Mouse (Mus musculus): ENCODE results near the gene Strc. TPM values are rescaled to one million over a fixed set of nuclear protein-coding genes. Genes with fewer than 3 reads are reported as not detected.
"Not testable (repeated sequence)": the region's sequence is repeated elsewhere in the genome, so short reads cannot be mapped to it uniquely, and the experiment has no call there.

The Strc gene
- under 1 TPM; 0.42 to 0.92 TPM for total RNA-seq (2021)

GRCm38 (mm10) chr2:121386961-121387575, at the start of gene Strc:
TSS of gene Strc (minus strand) at chr2:121387168.
- not testable (repeated sequence) for DNase-seq (ENCODE audit: extremely low spot score in 1 of 2, low spot score in 1 of 2)

DNA sequence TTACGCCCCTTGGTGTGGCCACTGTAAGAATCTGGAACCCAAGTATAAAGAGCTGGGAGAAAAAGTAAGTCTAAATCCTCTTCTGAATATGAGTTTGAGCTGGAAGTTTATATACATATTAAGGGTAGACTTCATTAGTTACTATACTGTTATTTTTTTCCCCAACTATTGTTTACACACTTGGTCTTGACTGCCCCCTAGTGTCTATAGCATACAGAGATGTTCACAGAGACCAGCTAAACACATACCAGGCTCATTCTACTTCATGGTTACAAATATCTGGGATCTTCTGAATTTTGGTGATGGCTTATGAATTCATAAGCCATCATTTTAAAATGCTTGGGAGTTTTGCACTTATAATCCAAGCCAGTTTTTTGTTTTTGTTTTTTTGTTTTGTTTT, 47.9 kb upstream of the Strc start:
- DNase-seq (ENCODE audit: extremely low spot score in 1 of 2, low spot score in 1 of 2) = no peak

GRCm38 (mm10) chr2:121425890-121426289, 38.9 kb upstream of the Strc start:
- DNase-seq (ENCODE audit: extremely low spot score in 1 of 2, low spot score in 1 of 2) = no peak

DNA sequence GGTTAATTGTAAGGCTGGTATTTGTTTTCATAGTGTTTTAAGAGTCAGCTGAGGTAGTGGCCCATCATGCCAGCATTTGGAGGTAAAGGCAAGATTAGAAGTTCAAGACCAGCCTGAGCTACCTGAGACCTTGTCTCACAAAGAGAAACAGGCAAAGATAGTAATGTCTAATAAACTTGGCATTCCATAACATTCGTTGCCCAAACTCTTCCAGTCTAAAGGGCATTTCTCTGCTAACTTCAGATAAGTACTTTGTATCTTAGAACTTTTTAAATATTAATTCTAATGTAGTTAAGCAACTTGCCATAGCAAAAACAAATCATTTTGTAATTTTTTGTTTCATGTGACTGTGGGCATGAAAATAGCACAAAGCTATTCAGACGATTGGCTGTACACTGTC, 36.2 kb upstream of the Strc start:
- no peak for DNase-seq (ENCODE audit: extremely low spot score in 1 of 2, low spot score in 1 of 2)

DNA sequence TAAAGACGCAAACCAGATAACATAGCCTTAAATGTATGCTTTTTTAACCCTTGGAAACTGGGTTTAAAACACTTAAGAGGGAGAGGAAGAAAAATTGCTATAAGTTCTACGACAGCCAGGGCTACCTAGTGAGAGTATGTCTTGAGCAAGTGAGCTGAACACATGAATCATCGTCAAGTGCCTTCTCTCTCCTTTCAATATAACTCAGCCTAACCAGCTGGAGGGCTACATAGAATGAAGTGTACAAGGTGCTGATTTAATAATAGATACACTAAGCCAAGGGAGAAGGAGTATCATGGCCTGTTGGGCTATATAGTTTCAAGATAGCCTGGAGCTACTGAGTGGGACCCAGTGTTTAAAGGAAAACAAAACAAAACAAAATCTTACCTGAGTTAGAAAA, 31.5 kb upstream of the Strc start:
- DNase-seq (ENCODE audit: extremely low spot score in 1 of 2, low spot score in 1 of 2) = no peak

DNA sequence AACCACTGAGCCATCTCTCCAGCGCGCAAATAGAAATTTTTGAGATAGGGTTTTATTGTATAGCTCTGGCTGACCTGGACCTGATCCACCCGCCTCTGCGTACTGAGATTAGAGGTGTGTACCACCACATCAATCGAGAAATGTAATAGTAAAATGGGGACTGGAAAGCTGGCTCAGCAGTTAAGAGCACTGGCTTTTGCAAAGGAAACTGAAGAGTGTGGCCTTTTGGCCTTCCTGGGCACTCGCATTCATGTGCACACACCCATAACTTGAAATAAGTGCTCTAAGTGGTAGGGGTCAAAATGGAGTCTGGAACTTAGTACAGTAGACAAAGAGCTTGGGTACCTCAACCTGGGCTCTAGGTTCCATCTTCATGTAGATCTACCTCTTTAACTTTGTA, 29.4 kb upstream of the Strc start:
- no peak for DNase-seq (ENCODE audit: extremely low spot score in 1 of 2, low spot score in 1 of 2)

DNA sequence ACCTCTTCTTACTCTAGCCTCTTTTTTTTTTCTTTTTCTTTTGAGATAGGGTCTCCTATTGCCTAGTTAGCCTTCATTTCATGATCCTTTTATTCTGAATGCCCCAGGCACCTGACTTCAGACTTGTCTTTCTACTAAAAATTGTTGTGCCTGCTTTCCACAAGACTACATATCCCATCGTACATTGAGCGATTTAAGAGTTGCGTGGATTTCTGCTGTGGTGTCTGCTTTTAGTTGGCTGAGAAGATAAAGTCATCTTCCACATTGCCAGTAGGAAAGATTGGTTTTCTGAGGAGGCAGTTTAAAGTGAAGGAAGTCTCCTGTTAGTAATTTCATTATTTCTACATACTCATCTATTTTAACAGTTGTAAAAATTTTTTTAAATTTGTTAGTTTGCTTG, 28.6 kb upstream of the Strc start:
- DNase-seq (ENCODE audit: extremely low spot score in 1 of 2, low spot score in 1 of 2) = no peak

- no peak for DNase-seq (ENCODE audit: extremely low spot score in 1 of 2, low spot score in 1 of 2)
These were observed 28.1 kb upstream of the Strc start for GRCm38 (mm10) chr2:121415103-121415502.

- DNase-seq (ENCODE audit: extremely low spot score in 1 of 2, low spot score in 1 of 2) = no peak
These were observed 27.2 kb upstream of the Strc start for GRCm38 (mm10) chr2:121414139-121414685.

GRCm38 (mm10) chr2:121413387-121414042, 26.5 kb upstream of the Strc start, which contains the start of the genes Pdia3 and Catsper2:
TSS of gene Pdia3 (plus strand) at chr2:121413775.
TSS of gene Catsper2 (minus strand) at chr2:121413792.
- DNase-seq (ENCODE audit: extremely low spot score in 1 of 2, low spot score in 1 of 2) = peak; percentile 87 to 95

- no peak for DNase-seq (ENCODE audit: extremely low spot score in 1 of 2, low spot score in 1 of 2)
These were observed 25.9 kb upstream of the Strc start for GRCm38 (mm10) chr2:121412843-121413386.

DNA sequence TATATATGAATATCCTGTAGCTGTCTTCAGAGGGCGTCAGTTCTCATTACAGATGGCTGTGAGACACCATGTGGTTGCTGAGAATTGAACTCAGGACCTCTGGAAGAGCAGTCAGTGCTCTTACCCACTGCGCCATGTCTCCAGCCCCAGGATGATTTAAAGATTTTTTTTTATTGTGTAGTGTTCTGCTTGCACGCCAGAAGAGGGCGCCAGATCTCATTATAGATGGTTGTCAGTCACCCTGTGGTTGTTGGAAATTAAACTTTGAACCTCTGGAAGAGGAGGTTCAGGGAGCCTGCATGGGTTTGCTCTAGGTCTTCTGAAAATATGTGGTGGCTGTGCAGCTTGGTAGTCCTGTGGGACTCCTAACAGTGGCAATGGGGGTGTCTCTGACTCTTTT, 21.2 kb upstream of the Strc start:
- peak in 1 of 2 experiments; percentile 21 for DNase-seq (ENCODE audit: extremely low spot score in 1 of 2, low spot score in 1 of 2)

DNA sequence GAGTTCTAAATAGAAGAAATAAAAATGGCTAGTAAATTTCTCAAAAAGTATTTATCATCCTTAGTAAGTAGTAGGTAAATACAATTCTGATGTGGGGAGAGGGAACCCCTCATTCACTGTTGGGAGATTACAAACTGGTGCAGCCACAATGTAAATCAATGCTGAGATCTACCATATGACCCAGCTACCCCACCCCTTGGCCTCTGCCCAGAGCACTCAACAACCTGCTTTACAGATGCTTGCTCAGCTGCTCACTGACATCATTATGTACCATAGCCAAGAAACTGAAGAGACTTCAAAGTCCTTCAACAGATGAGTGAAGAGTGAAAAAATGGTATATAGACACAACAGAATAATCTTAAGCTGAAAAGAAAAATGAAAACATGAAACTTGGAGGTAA, 16.3 kb upstream of the Strc start:
- DNase-seq (ENCODE audit: extremely low spot score in 1 of 2, low spot score in 1 of 2) = no peak

DNA sequence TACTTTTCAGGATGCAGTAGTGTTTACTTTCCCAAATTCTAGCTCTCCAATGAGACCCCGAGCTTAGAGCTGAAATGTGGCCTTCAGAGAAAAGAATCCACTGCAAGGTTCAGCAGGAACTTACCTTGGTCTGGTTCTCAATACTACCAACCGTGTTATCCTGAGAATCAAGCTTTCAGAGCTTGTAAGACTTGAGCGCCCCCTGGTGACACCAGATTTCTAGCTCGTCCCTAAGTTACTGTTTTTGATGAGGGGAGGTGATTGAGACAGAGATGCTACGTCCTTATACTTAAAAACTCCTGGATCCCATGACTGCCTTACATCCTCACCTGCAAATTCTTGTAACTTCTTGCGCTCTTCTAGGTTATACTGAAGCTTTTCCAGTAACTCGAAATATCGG, 9.7 kb upstream of the Strc start:
- peak; percentile 65 to 99 for DNase-seq (ENCODE audit: extremely low spot score in 1 of 2, low spot score in 1 of 2)

GRCm38 (mm10) chr2:121374766-121375165, 12.2 kb downstream of the Strc start:
- no peak for DNase-seq (ENCODE audit: extremely low spot score in 1 of 2, low spot score in 1 of 2)

DNA sequence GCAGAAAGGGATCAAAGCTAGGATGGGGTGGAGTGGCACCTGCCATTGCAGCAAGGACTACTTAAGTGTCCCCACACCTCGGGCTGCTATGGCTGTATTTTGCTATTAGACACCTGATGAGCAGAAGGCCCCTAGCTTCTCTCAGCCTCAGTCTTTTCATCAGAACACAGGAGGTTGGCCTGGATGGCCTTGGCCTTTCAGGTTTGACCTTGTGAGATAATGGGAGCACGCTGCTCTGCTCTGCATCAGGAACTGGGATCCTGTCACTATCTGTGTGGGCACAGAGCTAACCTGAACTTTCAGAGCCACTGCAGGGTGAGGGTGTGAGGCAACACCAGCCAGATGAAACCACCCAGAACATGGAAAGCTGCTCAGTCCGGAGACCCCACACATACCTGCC, 14.7 kb downstream of the Strc start:
- DNase-seq (ENCODE audit: extremely low spot score in 1 of 2, low spot score in 1 of 2) = no peak

GRCm38 (mm10) chr2:121370921-121371320, 16.0 kb downstream of the Strc start:
- DNase-seq (ENCODE audit: extremely low spot score in 1 of 2, low spot score in 1 of 2) = no peak

GRCm38 (mm10) chr2:121368831-121369230, 18.1 kb downstream of the Strc start:
- no peak for DNase-seq (ENCODE audit: extremely low spot score in 1 of 2, low spot score in 1 of 2)

- no peak for DNase-seq (ENCODE audit: extremely low spot score in 1 of 2, low spot score in 1 of 2)
These were observed 23.3 kb downstream of the Strc start for GRCm38 (mm10) chr2:121363656-121364055.

DNA sequence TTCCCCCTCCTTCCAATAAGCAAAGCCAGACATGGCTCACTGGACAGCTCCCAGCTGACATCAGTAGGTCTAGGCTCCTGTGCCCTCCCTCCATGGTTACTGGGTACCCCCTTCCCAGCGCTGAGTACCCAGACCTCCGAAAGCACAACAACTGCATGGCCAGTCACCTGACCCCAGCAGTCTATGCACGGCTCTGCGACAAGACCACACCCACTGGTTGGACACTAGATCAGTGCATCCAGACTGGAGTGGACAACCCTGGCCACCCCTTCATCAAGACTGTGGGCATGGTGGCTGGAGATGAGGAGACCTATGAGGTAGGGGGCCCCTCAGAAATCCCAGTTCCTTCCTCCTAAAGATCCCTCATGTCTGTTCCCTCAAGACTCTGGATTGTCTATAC, 27.5 kb downstream of the Strc start:
- no peak for DNase-seq (ENCODE audit: extremely low spot score in 1 of 2, low spot score in 1 of 2)

DNA sequence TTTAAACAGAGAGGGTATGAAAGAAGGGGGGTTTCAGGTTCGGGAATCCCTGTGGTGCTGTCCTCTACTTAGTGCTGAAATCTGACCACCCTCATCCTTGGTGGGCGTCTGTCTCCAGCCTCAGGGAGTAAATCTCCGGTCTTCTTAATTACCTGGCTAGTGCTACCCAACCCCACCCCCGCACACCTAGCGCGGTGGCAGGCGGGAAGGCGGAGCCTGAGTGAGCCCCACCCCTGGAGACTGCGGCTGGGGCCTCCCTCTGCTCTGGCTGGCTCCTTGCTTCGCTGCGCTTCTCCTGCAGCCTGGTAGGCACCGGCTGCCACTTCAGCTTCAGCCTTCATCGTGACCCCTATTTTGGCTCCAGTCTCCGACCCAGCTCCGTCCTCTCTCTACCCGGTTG, 28.6 kb downstream of the Strc start:
- DNase-seq (ENCODE audit: extremely low spot score in 1 of 2, low spot score in 1 of 2) = peak; percentile 74 to 78

GRCm38 (mm10) chr2:121357961-121358360, 29.0 kb downstream of the Strc start:
- no peak for DNase-seq (ENCODE audit: extremely low spot score in 1 of 2, low spot score in 1 of 2)

Data from layer of hippocampus, postnatal 25 days (tissue).